In the genomic region with DNA sequence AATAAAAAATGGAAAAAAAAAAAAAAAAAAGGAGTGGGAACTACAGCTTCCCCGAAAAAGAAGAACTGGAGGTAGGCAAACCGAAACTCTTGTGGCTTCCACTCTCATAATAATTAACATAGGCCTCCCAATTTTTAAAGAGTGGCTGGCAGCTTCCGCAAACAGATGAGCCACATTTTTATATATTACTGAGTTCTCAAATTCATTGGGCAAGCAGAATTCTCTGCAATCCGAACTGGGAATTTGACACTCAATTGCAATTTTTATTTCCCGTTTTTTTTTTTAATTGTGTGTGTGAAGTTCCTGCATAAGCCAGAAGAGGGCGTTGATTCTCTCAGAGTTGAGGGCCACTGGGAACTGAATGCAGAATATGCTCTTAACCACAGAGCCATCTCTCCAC, we compare ENCODE assay signal across 1 mouse cellular context.
TF ChIP-seq lines count a peak whose summit lies in the region.

No protein-coding gene starts in this region.

TF ChIP-seq in MEL, 35 proteins besides CTCF, POLR2A, EP300 and RAD21:
- TF ChIP-seq TCF12 (IDR thresholded peaks at IDR 0.05; ENCODE audit: low read depth, low read length) = no peak
- TF ChIP-seq E2F4 (IDR thresholded peaks at IDR 0.05; ENCODE audit: borderline replicate concordance, low read depth, low read length) = no peak
- no peak for TF ChIP-seq KAT2A (conservative IDR thresholded peaks at IDR 0.05; ENCODE audit: low read depth, low read length)
- TF ChIP-seq RCOR1 (IDR thresholded peaks at IDR 0.05; ENCODE audit: low read depth, low read length) = no peak
- TF ChIP-seq ZC3H11A (IDR thresholded peaks at IDR 0.05; ENCODE audit: low read depth, low read length) = no peak
- TF ChIP-seq ELF1 (IDR thresholded peaks at IDR 0.05; ENCODE audit: low read depth, low read length) = no peak
- TF ChIP-seq BHLHE40 (IDR thresholded peaks at IDR 0.05; ENCODE audit: borderline replicate concordance, low read depth, low read length) = no peak
- no peak for TF ChIP-seq SIN3A (IDR thresholded peaks at IDR 0.05; ENCODE audit: low read length)
- TF ChIP-seq ZNF384 (IDR thresholded peaks at IDR 0.05; ENCODE audit: low read depth, low read length) = peak; percentile 87
- TF ChIP-seq POLR2AphosphoS2 (IDR thresholded peaks at IDR 0.05; ENCODE audit: low read length) = no peak
- TF ChIP-seq ETS1 (IDR thresholded peaks at IDR 0.05; ENCODE audit: low read depth, low read length) = no peak
- TF ChIP-seq SMC3 (IDR thresholded peaks at IDR 0.05; ENCODE audit: low read depth, low read length) = peak; percentile 38
- no peak for TF ChIP-seq UBTF (IDR thresholded peaks at IDR 0.05; ENCODE audit: borderline replicate concordance, insufficient read depth, low read depth, low read length)
- no peak for TF ChIP-seq CHD1 (IDR thresholded peaks at IDR 0.05; ENCODE audit: low read depth, low read length)
- TF ChIP-seq USF2 (IDR thresholded peaks at IDR 0.05; ENCODE audit: borderline replicate concordance in 1 of 2, insufficient read depth in 1 of 2, low read depth in 1 of 2, low read length in 2 of 2) = no peak
- TF ChIP-seq TBP (IDR thresholded peaks at IDR 0.05; ENCODE audit: low read depth, low read length) = no peak
- TF ChIP-seq MYC (IDR thresholded peaks at IDR 0.05; ENCODE audit: low read depth, low read length) = no peak
